Mouse (Mus musculus) right cerebral cortex, postnatal 25 days (tissue): ENCODE data around the gene Npm3.

ENCODE experiments used
- DNase-seq: peaks from one replicate; pipeline ENCODE4 v3.0.0; 2022

The Npm3 gene

GRCm38 (mm10) chr19:45749243-45750043 lies at the start of gene Npm3:
TSS of gene Npm3 (minus strand) at chr19:45749591.
- peak; percentile 80 for DNase-seq

DNA sequence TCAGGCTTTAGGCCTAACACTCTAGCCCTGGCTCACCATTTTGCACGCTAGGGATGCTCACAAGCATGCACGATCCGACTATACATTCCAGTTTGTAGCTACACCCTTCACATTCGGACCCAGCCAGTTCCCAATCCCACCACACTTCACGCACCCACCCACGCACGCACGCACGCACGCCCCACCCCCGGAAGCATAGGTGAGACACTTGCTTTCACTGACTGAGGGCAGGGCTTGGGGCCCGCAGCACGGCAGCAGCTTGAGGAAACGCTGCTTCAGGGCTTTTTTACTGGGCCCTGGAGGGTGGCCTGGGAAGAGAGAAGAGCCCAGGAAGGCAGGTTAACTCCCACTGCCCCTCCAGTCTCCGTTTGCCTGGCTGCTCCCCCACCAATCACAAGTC lies 47.5 kb upstream of the Npm3 start:
- no peak for DNase-seq

DNA sequence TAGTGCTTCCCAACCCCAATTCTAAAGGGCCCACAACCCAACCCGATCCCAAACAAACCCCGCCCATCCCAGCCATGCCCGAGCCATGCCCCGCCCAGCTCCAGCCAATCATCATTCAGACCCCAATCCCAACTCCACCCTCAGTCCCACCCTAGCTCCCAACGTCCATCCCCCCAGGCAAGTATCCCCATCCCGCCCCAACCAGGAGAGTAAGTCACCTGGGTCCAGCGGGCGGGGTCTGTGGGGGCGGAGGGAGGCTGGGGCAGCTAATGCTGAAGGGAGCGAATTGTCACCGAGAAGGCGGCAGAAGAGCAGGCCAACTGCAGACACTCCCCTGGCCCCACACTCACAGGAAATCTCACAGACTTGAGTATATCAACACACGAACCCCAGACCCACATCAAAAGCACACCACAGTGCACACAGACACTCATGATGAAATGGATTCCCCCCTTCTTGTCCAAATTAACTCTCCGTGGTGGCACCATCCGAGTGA lies 46.7 kb upstream of the Npm3 start:
- no peak for DNase-seq

DNA sequence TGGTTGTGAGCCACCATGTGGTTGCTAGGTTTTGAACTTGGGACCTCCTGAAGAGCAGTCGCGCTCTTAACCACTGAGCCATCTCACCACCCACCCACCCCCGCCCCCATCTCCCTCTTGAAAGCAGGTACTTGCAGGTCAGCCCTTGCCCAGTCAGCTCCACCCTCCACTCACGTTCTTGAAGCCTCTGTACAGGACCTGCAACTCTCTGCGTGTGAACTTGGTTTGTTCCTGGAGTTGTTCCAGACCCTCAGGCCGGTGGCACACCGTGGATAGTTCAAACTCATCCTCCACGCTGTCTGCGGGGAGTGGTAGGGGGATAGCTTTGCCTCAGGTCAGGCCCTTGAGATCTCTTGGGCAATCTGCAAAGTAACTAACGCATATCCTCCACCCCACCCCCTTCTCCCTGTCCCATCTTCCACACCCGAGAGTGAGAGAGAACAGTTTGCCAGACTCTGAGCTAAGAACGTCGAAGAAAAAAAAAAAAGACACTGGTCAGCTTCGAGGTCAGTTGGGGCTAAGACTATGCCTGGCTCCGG lies 46.1 kb upstream of the Npm3 start:
- DNase-seq, result no peak

DNA sequence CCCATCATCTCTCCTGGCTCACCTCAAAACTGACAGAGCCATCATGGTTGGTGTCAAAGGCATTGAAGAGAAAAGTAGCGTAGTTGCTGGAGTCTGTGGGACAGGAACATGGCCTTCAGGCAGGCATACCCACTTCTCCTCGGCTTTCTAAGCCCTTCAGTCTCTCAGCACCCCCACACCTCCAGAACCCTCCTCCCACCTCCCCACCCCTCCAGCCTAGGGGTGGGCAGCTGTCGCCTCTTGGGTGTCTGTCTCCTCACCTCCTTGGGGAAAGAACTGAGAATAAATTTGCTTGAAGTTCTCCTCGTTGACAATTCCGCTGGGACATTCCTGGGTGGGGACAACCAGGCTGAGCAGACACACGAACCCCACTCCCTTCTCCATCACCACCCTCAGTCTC lies 45.3 kb upstream of the Npm3 start:
- DNase-seq, result no peak

DNA sequence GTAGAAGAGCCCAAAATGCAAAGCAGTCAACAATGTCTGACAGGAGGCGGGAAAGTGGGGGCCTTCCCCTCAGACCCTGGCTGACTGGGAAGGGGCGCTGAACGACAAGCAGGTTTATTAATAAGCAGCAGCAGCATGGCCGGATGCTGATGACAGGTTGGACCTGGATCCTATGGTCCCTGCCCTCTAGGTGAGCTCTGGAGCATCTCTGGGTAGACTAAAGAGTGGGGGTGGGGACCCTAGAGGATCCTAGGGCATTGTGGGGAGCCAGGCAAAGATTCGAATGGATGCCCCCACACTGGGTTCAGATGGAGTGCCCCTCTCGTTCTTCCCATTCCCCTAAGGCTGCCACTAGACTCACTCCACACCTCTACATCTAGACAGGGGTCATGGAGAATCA lies 43.0 kb upstream of the Npm3 start:
- no peak for DNase-seq

- no peak for DNase-seq
Observed at GRCm38 (mm10) chr19:45789888-45790874, 40.8 kb upstream of the Npm3 start.

DNA sequence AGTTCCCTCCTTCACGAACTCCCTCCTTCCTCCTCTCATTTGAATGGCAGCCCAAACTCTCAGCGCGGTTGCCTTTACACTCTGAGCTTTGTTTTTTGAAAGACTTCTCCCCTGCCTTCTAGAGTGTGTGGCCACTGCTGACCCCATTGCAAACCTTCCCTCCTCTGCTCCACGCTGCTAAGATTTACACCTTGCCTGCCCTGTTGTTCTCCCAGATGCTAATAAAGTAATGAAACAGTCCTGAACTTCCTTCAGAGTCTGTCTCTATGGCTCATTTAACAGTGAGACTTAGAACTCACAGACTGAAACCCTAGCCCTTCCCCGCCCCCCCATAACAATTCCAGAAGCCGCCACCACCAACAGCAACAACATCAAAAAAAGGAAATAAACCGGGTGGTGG lies 40.0 kb upstream of the Npm3 start:
- DNase-seq, result no peak

GRCm38 (mm10) chr19:45788337-45788736 lies 38.9 kb upstream of the Npm3 start:
- DNase-seq, result no peak

GRCm38 (mm10) chr19:45787450-45787849 lies 38.1 kb upstream of the Npm3 start:
- DNase-seq, result no peak

GRCm38 (mm10) chr19:45785470-45785869 lies 36.1 kb upstream of the Npm3 start:
- no peak for DNase-seq

- DNase-seq, result no peak
Observed at GRCm38 (mm10) chr19:45783933-45784576, 34.7 kb upstream of the Npm3 start.

DNA sequence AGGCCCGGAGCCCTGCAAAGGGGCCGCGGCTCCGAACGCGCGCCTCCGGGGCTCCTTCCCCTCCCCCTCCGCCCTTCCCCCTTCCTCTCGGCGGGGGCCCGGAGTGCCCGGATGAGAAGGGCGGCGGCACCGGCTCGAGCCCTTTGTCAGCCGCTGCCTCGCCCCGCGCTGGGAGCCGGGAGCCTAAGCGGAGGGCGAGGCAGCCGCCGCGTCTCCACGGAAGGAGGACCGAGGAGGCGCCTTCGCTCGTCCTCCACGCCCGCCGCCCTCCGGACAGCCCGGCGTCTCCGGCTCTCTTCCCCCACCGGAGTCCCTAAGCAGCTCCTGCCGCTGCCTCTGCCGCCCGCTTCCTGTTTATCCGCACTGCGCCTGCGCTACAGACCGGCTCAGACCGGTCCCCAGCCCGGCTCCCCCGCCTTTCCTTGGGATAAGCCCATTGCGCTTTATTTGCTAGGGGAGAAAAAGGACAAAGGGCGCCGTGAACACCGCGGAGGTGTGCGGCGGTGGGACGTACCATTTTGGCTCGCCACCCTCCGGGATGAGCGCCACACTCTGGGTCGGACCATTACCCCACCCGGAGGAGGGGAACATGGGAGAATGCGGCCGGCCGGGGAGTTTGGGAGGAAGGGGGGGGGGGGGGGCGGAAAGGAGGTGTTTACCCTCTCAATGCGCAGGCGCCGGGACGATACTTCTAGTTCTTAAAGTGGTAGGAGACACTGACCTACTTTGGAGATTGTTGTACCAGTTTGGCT lies 34.0 kb upstream of the Npm3 start, which contains the start of gene Mgea5:
Gene Mgea5 (minus strand): TSS at position 657 of the 752 bp plus-strand sequence.
- DNase-seq, result peak; percentile 99

- peak; percentile 39 for DNase-seq
Observed at GRCm38 (mm10) chr19:45782315-45783001, 33.1 kb upstream of the Npm3 start.

GRCm38 (mm10) chr19:45781676-45782075 lies 32.3 kb upstream of the Npm3 start:
- no peak for DNase-seq

DNA sequence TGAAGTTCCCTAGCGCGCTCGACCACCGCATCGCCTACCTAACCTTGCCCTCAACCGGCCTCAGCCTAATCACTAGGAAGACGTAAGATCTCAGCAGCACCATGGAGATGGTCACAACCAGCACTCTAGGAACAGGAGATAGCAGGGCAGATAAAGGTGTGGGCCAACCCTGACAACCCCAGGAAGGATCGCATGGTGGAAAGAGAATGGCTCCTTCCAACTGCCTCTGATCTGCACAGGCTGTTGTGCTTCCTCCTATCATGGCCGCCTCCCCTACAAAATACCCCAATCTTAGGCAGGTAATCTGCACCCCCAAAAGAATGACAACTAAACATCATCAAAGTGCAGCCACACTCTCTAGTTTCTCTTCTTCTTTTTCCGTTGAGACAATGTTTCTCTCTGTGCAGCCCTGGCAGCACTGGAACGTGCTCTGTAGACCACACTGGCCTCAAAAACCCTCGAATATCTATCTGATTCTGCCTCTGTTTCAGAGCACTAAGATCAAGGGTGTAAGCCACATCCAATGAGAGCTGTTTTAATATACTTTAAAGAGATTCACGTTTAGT lies 31.0 kb upstream of the Npm3 start:
- no peak for DNase-seq

GRCm38 (mm10) chr19:45775486-45775885 lies 26.1 kb upstream of the Npm3 start:
- no peak for DNase-seq

DNA sequence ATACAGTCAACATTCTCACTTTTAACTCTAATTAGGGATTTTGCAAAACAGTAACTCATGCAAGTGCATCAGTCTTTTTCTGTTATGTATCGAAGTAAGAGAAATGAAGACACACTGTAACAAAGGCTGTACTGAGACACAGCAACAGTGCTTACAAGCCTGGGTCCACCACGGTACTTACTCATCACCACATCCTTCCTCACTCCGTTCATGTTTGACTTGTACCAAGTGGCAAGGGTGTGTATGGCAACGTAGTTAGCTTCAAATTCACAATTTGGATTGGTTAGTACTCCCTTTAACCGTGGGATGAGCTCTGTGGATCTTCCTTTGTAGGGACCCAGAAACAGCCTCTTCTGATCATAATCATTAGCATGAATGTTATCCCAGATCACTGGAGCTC lies 22.1 kb upstream of the Npm3 start:
- DNase-seq, result no peak

GRCm38 (mm10) chr19:45760810-45761209 lies 11.4 kb upstream of the Npm3 start:
- no peak for DNase-seq

DNA sequence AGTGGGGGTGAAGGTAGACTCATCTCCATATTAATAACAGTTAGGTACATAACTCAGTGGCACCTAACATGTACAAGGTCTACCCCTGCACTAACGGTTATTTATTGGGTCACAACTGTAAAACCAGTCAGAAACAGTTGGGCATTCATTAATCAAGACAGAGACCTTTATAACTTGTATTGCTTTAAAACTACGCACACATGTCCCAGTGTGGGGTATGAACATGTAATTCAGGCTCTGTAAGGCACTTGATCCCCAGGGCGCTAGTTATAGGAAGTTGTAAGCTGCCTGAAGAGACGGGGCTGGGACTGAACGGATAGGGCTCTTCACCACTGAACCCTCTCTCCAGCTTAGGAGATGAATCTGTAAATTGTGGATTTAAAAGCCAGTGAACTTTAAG lies 9.3 kb upstream of the Npm3 start:
- no peak for DNase-seq

DNA sequence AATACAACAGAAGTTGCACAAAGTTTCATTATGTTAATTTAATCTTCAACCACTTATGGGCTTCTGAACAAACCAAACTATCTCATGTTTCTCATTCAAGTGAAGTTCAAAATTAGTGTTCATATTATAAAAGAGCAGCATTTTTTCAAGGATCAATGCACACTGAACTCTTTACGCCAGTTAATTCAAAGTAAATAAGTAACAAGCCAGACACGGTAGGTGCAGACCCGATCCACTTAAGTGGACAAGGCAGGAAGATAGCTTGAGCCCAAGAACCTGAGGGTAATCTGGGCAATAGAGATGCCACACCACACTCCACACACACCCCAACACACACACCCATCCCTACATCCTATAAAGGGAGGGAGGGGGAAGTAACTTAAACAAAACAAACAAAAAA lies 4.2 kb upstream of the Npm3 start:
- DNase-seq, result no peak
